Mouse (Mus musculus) heart, embryonic 13.5 days (tissue): ENCODE measurements around the gene Scand1. TPM values are rescaled to one million over a fixed set of nuclear protein-coding genes. Genes with fewer than 3 reads are reported as not detected.

Source experiments
- ATAC-seq: fragments of 200-750 bp; cut with Nextera tagmentation; 2 replicates; pipeline ENCODE4 v1.8.0; 2017; ENCODE audit warnings: moderate TSS enrichment; ENCODE audit not compliant: insufficient number of reproducible peaks, low FRiP score, low TSS enrichment; ENCODE audit errors: extremely low read depth
- H3K27ac ChIP-seq: fragments of 300-500 bp; sonication (generic); replicated peaks from 2 replicates; pipeline ENCODE4 v1.5.1; 2015; ENCODE audit warnings: moderate library complexity, mild to moderate bottlenecking, inconsistent platforms
- H3K27me3 ChIP-seq: fragments of 300-500 bp; sonication (generic); replicated peaks from 2 replicates; pipeline ENCODE4 v1.6.1; 2015; ENCODE audit warnings: mild to moderate bottlenecking, inconsistent platforms
- H3K36me3 ChIP-seq: fragments of 300-500 bp; sonication (generic); 2 replicates; pipeline ENCODE4 v1.6.1; 2015; ENCODE audit warnings: mild to moderate bottlenecking, inconsistent platforms
- H3K4me1 ChIP-seq: fragments of 300-500 bp; sonication (generic); 2 replicates; pipeline ENCODE4 v1.6.1; 2015; ENCODE audit warnings: inconsistent platforms
- H3K4me2 ChIP-seq: fragments of 300-500 bp; sonication (generic); 2 replicates; pipeline ENCODE4 v1.6.1; 2015; ENCODE audit warnings: inconsistent platforms, mild to moderate bottlenecking, moderate library complexity
- H3K4me3 ChIP-seq: fragments of 300-500 bp; sonication (generic); 2 replicates; pipeline ENCODE4 v1.5.1; 2015; ENCODE audit warnings: moderate library complexity, mild to moderate bottlenecking, inconsistent platforms
- H3K9ac ChIP-seq: fragments of 300-500 bp; sonication (generic); 2 replicates; pipeline ENCODE4 v1.6.1; 2015; ENCODE audit warnings: inconsistent platforms, mild to moderate bottlenecking, moderate library complexity
- H3K9me3 ChIP-seq: fragments of 300-500 bp; sonication (generic); 2 replicates; pipeline ENCODE4 v1.6.1; 2016; ENCODE audit warnings: inconsistent platforms
- WGBS: fragments of 180-500 bp; shearing (Covaris S2); methylation state at CpG from one replicate; pipeline ENCODE4 v1.1.7; 2015; ENCODE audit warnings: mixed read lengths; 5-methylcytosine and 5-hydroxymethylcytosine counted together
- polyA plus RNA-seq: library from polyadenylated mRNA; unstranded; fragments of >200 nt; fragmentation: Nextera tagmentation; extraction: Ambion mirVana; gene quantifications from 2 replicates; pipeline ENCODE4 v1.2.1, GENCODE M21; 2015

The Scand1 gene
- 47.0 and 53.3 TPM in 2 replicates for polyA plus RNA-seq

DNA sequence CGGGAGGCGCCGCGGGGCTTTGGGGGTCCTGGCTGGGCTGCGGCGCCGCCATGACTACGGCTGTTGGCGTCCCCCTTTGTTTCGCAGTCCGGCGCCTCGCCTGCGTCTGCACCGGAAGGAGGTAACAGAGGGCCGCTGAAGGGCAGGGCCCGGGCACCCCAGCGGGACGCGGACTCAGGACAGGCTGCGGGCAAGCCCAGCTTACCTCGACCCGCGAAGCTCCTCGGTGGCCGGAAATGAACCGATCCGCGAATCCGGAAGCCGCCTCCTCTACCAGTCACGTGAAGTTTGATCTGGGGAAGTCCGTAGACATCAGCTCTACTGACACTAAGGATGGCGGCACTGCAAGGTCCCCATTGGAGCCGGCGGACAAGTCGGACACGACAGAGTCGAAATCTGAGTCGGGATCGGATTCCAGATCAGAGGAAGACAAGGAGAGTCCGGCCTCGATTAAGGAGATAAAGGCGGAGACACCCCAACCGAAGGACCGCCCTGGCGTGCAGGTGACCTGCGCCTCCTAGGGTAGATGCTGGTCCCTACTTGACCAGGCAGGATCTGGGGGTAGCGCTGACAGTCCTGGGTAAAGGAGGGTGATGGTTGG, at the start of gene Scand1, which contains the start of gene Cnbd2:
Scand1 (minus strand) TSS at position 408 of the 601 bp plus-strand sequence.
Cnbd2 (plus strand) TSS at position 3 of the 601 bp plus-strand sequence.
- H3K9me3 ChIP-seq = no peaks in the 10 kb centered on the region
- ATAC-seq = peak; percentile 79
- peak within 1 kb of the TSS; percentile 97 for H3K27ac ChIP-seq
- H3K4me2 ChIP-seq = peak within 1 kb of the TSS; percentile 75
- H3K27me3 ChIP-seq = no peaks in the 10 kb centered on the region
- peak within 1 kb of the TSS; percentile 77 for H3K4me3 ChIP-seq
- WGBS = under 1% methylated on average over 49 of the region's 49 CpGs
- peaks cover 11% of the 10 kb centered on the region for H3K4me1 ChIP-seq
- H3K9ac ChIP-seq = peak within 1 kb of the TSS; percentile 91
- peaks cover 16% of the 10 kb centered on the region for H3K36me3 ChIP-seq

GRCm38 (mm10) chr2:156356031-156356430, 43.5 kb upstream of the Scand1 start:
- H3K27me3 ChIP-seq = no peaks in the 10 kb centered on the region
- H3K27ac ChIP-seq = no peak overlapping the region
- H3K4me1 ChIP-seq = peaks cover 5% of the 10 kb centered on the region; the same call in 1 of the 2 replicates
- H3K36me3 ChIP-seq = no peaks in the 10 kb centered on the region
- H3K4me3 ChIP-seq = no peak overlapping the region
- H3K9ac ChIP-seq = no peak overlapping the region
- no peaks in the 10 kb centered on the region for H3K9me3 ChIP-seq
- H3K4me2 ChIP-seq = no peak overlapping the region
- WGBS = 79% methylated on average over 7 of the region's 7 CpGs
- ATAC-seq = no peak

DNA sequence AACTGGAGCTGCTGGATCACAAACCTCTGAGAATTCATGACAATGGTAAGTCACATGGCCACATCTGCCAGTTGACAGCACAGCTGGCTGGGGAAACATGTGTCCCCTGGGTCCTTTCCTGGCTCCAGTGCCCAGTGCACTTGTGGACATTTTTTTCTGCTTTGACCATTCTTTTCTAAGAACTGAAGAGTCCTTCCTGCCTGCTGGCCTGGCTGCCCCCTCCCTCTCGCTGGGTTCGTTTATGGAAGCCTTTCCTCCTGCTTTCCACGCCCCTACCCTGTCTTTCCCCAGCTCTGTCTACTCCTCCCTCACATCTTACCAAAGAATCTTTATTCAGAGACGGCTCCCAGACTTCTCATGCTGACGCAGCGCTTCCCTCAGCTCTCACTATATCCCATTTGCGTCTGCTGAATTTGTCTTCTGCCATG, 40.8 kb upstream of the Scand1 start:
- Histone ChIP-seq H3K9ac (no peak overlapping the region), H3K9me3 (no peaks in the 10 kb centered on the region), H3K4me3 (no peak overlapping the region), H3K36me3 (no peaks in the 10 kb centered on the region), H3K27me3 (no peaks in the 10 kb centered on the region), H3K4me1 (peaks cover 5% of the 10 kb centered on the region; the same call in 1 of the 2 replicates), H3K4me2 (no peak overlapping the region), H3K27ac (no peak overlapping the region)
- WGBS = 41% methylated on average over 7 of the region's 7 CpGs
- no peak for ATAC-seq

DNA sequence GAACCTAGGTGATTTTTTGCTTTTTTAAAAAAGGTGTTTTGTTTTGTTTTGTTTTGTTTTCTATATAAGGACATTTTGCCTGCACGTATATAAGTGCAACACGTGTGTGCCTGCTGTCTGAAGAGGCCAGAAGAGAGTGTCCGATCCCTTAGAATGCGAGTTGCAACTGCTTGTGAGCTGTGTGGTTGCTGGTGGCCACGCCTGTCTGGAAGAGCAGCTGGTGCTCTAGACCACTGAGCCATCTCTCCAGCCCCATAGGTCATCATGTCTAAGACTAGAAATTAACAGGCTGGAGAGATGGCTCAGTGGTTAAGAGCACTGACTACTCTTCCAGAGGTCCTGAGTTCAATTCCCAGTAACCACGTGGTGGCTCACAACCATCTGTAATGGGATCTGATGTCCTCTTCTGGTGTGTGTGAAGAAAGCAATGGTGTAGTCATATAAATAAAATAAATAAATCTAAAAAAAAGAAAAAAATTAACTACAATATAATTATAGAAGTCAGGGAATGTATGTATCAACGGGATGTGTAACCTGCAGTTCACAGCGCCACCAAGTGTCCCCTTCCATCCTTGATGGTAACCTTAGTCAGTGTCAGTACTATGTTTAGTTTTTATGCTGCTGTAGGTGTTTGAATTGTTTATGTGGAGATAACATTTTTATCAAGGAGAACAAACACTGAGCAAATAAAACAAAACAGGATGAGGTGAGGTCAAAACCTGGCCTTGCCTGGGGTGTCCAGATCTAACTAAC, 40.1 kb upstream of the Scand1 start:
- H3K9ac ChIP-seq = no peak overlapping the region
- no peak overlapping the region for H3K27ac ChIP-seq
- H3K4me3 ChIP-seq = no peak overlapping the region
- no peaks in the 10 kb centered on the region for H3K27me3 ChIP-seq
- no peak overlapping the region for H3K4me2 ChIP-seq
- peaks cover 5% of the 10 kb centered on the region; the same call in 1 of the 2 replicates for H3K4me1 ChIP-seq
- 71% methylated on average over 8 of the region's 8 CpGs for WGBS
- H3K9me3 ChIP-seq = no peaks in the 10 kb centered on the region
- no peak for ATAC-seq
- no peaks in the 10 kb centered on the region for H3K36me3 ChIP-seq

- H3K9ac ChIP-seq = no peak overlapping the region
- H3K27ac ChIP-seq = no peak overlapping the region
- no peaks in the 10 kb centered on the region for H3K36me3 ChIP-seq
- ATAC-seq = no peak
- no peaks in the 10 kb centered on the region for H3K9me3 ChIP-seq
- H3K4me1 ChIP-seq = peaks cover 5% of the 10 kb centered on the region; the same call in 1 of the 2 replicates
- H3K27me3 ChIP-seq = no peaks in the 10 kb centered on the region
- WGBS = 79% methylated on average over 7 of the region's 7 CpGs
- no peak overlapping the region for H3K4me3 ChIP-seq
- no peak overlapping the region for H3K4me2 ChIP-seq
Measured at GRCm38 (mm10) chr2:156351243-156351642, 38.7 kb upstream of the Scand1 start.

DNA sequence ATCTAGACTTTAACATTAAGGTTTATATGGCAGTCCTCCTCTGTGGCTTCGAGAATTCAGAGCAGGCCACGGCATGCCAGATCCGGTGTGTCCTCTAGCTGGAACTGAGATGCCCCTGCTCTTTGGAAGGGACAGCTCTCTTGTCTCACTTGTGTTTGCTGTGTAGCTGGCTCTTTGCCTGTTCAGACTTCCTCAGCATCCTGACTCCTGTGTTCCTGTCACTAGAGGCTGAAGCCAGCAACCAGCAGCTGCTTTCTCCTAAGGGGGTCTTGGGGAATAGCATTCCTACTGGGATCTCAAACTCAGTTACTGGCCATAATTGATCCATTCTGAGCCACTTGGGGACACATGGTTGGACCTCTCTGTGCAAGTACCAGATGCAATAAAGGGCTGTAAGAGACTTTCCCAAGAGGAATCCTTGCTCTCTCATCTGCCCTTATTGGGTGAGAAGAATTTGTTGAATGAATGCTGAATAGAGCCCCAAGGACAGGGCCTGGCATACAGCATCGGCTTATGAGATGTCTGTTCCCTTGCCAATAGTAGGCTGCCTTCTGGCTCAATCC, 36.9 kb upstream of the Scand1 start:
- Histone ChIP-seq H3K4me2 (no peak overlapping the region), H3K36me3 (no peaks in the 10 kb centered on the region), H3K9ac (no peak overlapping the region), H3K27me3 (no peaks in the 10 kb centered on the region), H3K4me1 (peaks cover 13% of the 10 kb centered on the region; the same call in 1 of the 2 replicates), H3K9me3 (no peaks in the 10 kb centered on the region), H3K27ac (no peak overlapping the region), H3K4me3 (no peak overlapping the region)
- no peak for ATAC-seq
- WGBS = 86% methylated on average over 4 of the region's 4 CpGs

DNA sequence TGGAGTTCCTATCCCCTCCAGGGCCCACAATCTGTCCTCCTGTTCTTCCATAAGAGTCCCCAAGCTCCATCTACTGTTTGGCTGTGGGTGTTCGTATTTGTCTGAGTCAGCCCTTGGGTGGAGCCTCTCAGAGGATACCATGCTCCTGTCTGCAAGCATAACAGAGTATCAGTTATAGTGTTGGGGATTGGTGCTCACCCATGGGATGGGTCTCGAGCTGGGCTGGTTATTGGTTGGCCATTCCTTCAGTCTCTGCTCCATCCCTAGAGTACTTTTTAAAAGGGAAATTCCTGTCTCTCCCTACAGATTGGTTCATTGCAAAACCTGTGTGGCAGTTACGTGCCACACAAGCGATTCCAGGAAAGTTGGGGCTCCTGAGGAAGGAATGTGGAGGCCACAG, 36.3 kb upstream of the Scand1 start:
- H3K4me2 ChIP-seq = no peak overlapping the region
- no peak for ATAC-seq
- no peak overlapping the region for H3K4me3 ChIP-seq
- H3K27me3 ChIP-seq = no peaks in the 10 kb centered on the region
- H3K4me1 ChIP-seq = peaks cover 13% of the 10 kb centered on the region; the same call in 1 of the 2 replicates
- WGBS = 69% methylated on average over 4 of the region's 4 CpGs
- no peaks in the 10 kb centered on the region for H3K9me3 ChIP-seq
- no peaks in the 10 kb centered on the region for H3K36me3 ChIP-seq
- no peak overlapping the region for H3K27ac ChIP-seq
- H3K9ac ChIP-seq = no peak overlapping the region

DNA sequence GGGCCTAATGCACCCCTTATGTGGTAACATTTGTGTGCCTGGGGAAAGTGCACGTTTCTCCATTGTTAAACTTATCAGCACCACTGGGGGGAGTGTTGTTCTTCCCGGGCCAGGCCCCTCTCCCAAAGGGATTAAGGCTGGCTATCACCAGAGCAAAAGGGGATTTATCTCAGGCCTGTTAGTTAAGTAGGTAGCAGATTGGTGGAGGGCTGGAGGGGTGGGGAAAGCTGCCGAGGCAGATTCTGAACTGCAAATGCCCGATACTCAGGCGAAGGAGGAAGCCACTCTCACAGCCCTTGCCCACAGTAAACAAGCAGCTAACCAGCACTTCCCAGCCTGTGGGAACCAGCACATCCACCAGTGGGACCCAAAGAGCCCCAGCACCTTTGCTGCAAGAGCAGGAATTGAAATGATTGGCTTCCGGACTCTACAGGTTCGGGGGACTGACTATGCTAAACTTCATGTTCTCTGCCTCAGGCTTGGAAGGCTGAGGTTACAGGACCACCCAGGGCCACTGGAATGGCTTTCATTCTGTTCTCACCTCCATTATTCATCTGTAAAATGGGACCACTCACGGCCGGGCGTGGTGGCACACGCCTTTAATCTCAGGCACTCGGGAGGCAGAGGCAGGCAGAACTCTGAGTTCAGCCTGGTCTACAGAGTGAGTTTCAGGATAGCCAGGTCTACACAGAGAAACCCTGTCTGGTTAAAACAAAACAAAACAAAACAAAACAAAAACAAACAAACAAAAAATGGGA, 32.5 kb upstream of the Scand1 start:
- no peak overlapping the region for H3K27ac ChIP-seq
- ATAC-seq = no peak
- no peaks in the 10 kb centered on the region for H3K9me3 ChIP-seq

GRCm38 (mm10) chr2:156340078-156340477, 27.6 kb upstream of the Scand1 start:
- Histone ChIP-seq H3K27me3 (no peaks in the 10 kb centered on the region), H3K27ac (no peak overlapping the region), H3K9ac (no peak overlapping the region), H3K9me3 (no peaks in the 10 kb centered on the region), H3K4me2 (no peak overlapping the region), H3K36me3 (no peaks in the 10 kb centered on the region), H3K4me3 (no peak overlapping the region), H3K4me1 (peaks cover 12% of the 10 kb centered on the region)
- 60% methylated on average over 4 of the region's 4 CpGs for WGBS
- no peak for ATAC-seq

More for the DNA sequence above, 32.5 kb upstream of the Scand1 start:
- Histone ChIP-seq H3K9ac (no peak overlapping the region), H3K36me3 (no peaks in the 10 kb centered on the region), H3K4me2 (0 out of 2 replicates have a peak overlapping the region, but pooled peaks have one; percentile 13), H3K4me3 (no peak overlapping the region), H3K27me3 (no peaks in the 10 kb centered on the region), H3K4me1 (peaks cover 12% of the 10 kb centered on the region)
- 47% methylated on average over 12 of the region's 12 CpGs for WGBS

DNA sequence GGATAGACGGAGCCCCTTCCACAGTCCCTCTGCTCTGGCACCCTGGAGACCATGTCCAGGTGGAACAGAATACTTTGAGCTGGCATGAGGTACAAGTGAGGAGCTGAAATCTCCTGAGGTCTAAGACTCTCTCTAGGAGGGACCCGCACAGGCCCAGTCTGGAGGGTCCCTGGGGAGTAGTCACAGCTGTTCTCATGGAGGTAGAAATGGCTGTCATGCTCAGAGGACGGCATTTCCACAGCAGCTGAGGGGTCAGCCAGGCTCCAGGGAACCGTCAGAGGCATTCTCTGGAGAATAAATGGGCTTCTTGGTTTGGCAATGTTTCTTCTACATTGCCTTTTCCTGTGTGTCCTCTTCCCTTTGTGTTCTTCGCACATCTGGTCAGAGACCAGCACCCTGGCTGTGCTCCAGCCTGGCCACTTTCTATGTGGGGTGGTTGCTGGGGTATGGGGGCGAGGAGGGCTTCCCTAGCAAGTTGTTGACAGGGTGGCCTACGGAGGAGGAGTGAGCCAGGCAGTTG, 19.0 kb upstream of the Scand1 start:
- Histone ChIP-seq H3K4me1 (no peaks in the 10 kb centered on the region), H3K9me3 (0 out of 2 replicates have a peak, but pooled peaks cover 3% of the 10 kb centered on the region), H3K36me3 (no peaks in the 10 kb centered on the region), H3K9ac (no peak overlapping the region), H3K4me3 (no peak overlapping the region), H3K27ac (no peak overlapping the region), H3K4me2 (no peak overlapping the region), H3K27me3 (no peaks in the 10 kb centered on the region)
- 61% methylated on average over 7 of the region's 7 CpGs for WGBS
- no peak for ATAC-seq

- no peaks in the 10 kb centered on the region for H3K27me3 ChIP-seq
- 0 out of 2 replicates have a peak, but pooled peaks cover 3% of the 10 kb centered on the region for H3K9me3 ChIP-seq
- no peak overlapping the region for H3K4me2 ChIP-seq
- H3K4me1 ChIP-seq = no peaks in the 10 kb centered on the region
- no peak overlapping the region for H3K9ac ChIP-seq
- H3K27ac ChIP-seq = no peak overlapping the region
- H3K36me3 ChIP-seq = no peaks in the 10 kb centered on the region
- no peak for ATAC-seq
- 52% methylated on average over 1 of the region's 1 CpGs for WGBS
- no peak overlapping the region for H3K4me3 ChIP-seq
Measured at GRCm38 (mm10) chr2:156330681-156331080, 18.2 kb upstream of the Scand1 start.
